Mouse (Mus musculus) 3T3-L1 (cell line): ENCODE measurements around the gene Upk1a.
A peak's percentile ranks its signal among the peaks of the same experiment; 100 is the strongest.

Experiments used
- DNase-seq: peaks from one replicate; pipeline ENCODE4 v3.0.0-alpha.2; 2015; ENCODE audit warnings: low read depth, low spot score

Upk1a gene

GRCm38 (mm10) chr7:30602583-30602982 lies 10.1 kb downstream of the Upk1a start:
- no peak for DNase-seq

GRCm38 (mm10) chr7:30600651-30601050 lies 12.0 kb downstream of the Upk1a start:
- DNase-seq = no peak

- DNase-seq = no peak
These were observed 12.7 kb downstream of the Upk1a start for GRCm38 (mm10) chr7:30599933-30600353.

GRCm38 (mm10) chr7:30598786-30599185 lies 13.9 kb downstream of the Upk1a start, which contains the start of gene Zbtb32:
Zbtb32 (minus strand) TSS chr7:30598909.
- DNase-seq = no peak

GRCm38 (mm10) chr7:30596811-30597210 lies 15.8 kb downstream of the Upk1a start:
- no peak for DNase-seq

- no peak for DNase-seq
These were observed 16.6 kb downstream of the Upk1a start for GRCm38 (mm10) chr7:30596093-30596492.

GRCm38 (mm10) chr7:30594510-30595024 lies 18.1 kb downstream of the Upk1a start:
- DNase-seq = no peak

- DNase-seq = no peak
These were observed 18.8 kb downstream of the Upk1a start for GRCm38 (mm10) chr7:30593579-30594509.

GRCm38 (mm10) chr7:30592772-30593423 lies 19.7 kb downstream of the Upk1a start:
- no peak for DNase-seq

GRCm38 (mm10) chr7:30591605-30591951 lies 21.1 kb downstream of the Upk1a start:
- DNase-seq = no peak

- no peak for DNase-seq
These were observed 21.6 kb downstream of the Upk1a start for GRCm38 (mm10) chr7:30590927-30591604.

- DNase-seq = peak; percentile 81
These were observed 23.0 kb downstream of the Upk1a start for GRCm38 (mm10) chr7:30589435-30590301.

- peak; percentile 98 for DNase-seq
These were observed 23.8 kb downstream of the Upk1a start, which contains the start of gene Kmt2b for GRCm38 (mm10) chr7:30588676-30589434. Kmt2b (minus strand) TSS chr7:30588726.

GRCm38 (mm10) chr7:30587842-30588667 lies 24.6 kb downstream of the Upk1a start:
- peak; percentile 35 for DNase-seq

- DNase-seq = no peak
These were observed 26.1 kb downstream of the Upk1a start for GRCm38 (mm10) chr7:30586455-30587020.

GRCm38 (mm10) chr7:30585170-30585569 lies 27.5 kb downstream of the Upk1a start:
- DNase-seq = no peak

- no peak for DNase-seq
These were observed 28.3 kb downstream of the Upk1a start for GRCm38 (mm10) chr7:30584339-30584738.

GRCm38 (mm10) chr7:30581547-30581946 lies 31.1 kb downstream of the Upk1a start:
- no peak for DNase-seq

- no peak for DNase-seq
These were observed 32.7 kb downstream of the Upk1a start for GRCm38 (mm10) chr7:30579950-30580349.
